Mouse (Mus musculus): ENCODE results near the gene Brdt. TPM values are rescaled to one million over a fixed set of nuclear protein-coding genes. Genes with fewer than 3 reads are reported as not detected.

The Brdt gene
- 1.1 TPM for polyA plus RNA-seq (2014; fragmentation: Illumina TruSeq; extraction: RNeasy Lipid Tissue Mini Kit (QIAGEN cat#74804); ENCODE audit: low replicate concordance)

DNA sequence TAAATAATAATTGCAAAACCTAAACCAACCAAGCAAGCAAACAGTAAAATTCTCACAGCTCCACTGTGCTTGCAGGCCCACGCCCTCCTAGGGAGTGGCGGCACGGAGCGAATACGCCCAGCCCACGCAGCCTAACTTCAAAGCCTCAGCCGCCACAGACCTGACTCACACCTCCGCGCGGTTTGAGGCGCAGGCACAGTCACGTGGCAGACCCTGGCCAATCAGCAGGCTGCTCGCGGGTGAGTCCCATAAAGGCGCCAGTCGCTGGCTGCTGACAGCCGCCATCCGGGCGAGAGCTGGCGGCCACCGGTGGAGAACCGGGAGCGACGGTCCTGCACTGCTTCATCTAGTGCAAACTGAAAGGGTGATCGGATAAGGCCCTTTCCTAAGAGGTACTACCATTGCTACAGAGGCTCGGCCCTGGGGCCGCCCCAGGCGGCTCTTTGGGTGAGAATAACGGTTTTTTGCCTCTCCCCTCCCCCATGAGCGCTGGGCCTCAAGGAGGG lies at the start of gene Brdt:
Gene Brdt, plus strand, starts transcription at position 244 of the 506 bp plus-strand sequence.

DNA sequence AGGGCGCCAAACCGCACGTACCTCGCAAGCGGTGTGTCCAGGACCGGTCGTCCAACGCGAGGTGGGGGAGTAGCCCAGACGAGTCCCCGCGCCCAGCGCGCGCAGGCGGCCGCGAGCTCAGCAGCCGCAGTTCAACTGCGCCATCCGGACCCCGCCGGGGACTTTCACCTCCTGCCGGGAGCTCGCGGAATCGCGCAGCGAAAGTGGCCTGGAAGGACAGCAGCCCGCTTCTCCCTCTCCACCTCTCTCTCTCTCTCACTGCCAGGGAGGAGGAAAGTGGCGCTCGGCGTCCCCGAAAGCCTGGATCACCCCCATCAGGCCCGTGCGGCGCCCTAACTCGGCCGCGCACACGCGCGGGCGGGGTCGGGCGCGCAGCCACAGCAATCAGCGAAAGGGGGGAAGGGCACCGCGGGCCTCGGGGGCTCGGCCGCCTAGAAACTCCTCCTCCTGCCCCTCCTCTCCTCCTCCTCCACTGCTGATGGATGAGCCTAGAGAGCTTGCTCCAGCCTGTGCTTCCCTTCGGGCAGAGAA lies 41.7 kb upstream of the Brdt start, which contains the start of gene Tgfbr3:
Gene Tgfbr3, minus strand, starts transcription at position 396 of the 531 bp plus-strand sequence.

DNA sequence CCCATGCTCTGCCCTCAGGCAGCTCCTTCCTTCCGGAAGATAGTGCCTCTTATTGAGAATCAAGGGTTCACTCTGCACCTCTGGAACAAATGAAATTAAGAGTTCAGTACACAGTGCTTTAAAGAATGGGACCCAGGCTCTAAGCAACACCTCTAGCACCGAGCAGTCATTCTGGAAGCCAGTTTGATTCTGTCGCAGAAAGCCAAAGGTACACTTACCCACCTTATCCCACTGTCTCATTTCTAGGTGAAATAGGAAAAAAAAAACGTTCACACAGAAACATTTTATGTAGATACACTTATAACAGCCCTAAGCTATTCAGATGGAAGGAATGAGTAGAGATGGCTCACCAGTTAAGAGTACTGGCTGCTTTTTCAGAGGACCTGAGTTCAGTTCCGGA lies 71.5 kb downstream of the Brdt start, which contains the start of gene Ephx4:
Gene Ephx4, plus strand, starts transcription at position 301 of the 400 bp plus-strand sequence.

DNA sequence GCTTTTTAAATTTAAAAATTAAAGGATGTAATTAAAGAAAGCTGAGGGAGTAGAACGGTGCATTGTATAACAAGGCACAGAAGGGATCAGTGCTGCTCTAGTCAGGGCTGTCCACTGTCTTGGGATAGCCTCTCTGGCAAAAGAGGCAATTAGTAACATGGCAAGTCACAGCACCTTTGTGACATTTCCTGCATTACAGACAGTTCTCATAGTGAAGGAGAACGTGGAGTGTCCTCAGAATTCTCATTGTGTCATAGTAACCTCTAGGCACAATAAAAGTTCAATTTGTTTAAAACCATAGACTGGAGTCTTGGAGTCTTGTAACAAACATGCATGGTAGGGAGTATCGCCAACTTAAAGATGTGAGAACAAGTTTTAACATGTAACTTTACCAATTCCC lies 100.3 kb downstream of the Brdt start, which contains the start of gene Lpcat2b:
Gene Lpcat2b, plus strand, starts transcription at position 301 of the 400 bp plus-strand sequence.

Other genes with a start within 250 kb of the Brdt start
- 6.8 TPM for gene Tgfbr3, start 41.5 kb upstream of the Brdt start, polyA plus RNA-seq (2014; fragmentation: Illumina TruSeq; extraction: RNeasy Lipid Tissue Mini Kit (QIAGEN cat#74804); ENCODE audit: low replicate concordance)
- 1.2 TPM for gene Ephx4, start 71.6 kb downstream of the Brdt start, polyA plus RNA-seq (2014; fragmentation: Illumina TruSeq; extraction: RNeasy Lipid Tissue Mini Kit (QIAGEN cat#74804); ENCODE audit: low replicate concordance)
- not detected for gene Lpcat2b, start 100.4 kb downstream of the Brdt start, polyA plus RNA-seq (2014; fragmentation: Illumina TruSeq; extraction: RNeasy Lipid Tissue Mini Kit (QIAGEN cat#74804); ENCODE audit: low replicate concordance)
- 7.9 TPM for gene Btbd8, start 106.8 kb downstream of the Brdt start, polyA plus RNA-seq (2014; fragmentation: Illumina TruSeq; extraction: RNeasy Lipid Tissue Mini Kit (QIAGEN cat#74804); ENCODE audit: low replicate concordance)
- not detected for gene Gm42669, start 176.5 kb downstream of the Brdt start, polyA plus RNA-seq (2014; fragmentation: Illumina TruSeq; extraction: RNeasy Lipid Tissue Mini Kit (QIAGEN cat#74804); ENCODE audit: low replicate concordance)
- 0.22 TPM for gene 1700028K03Rik, start 203.6 kb downstream of the Brdt start, polyA plus RNA-seq (2014; fragmentation: Illumina TruSeq; extraction: RNeasy Lipid Tissue Mini Kit (QIAGEN cat#74804); ENCODE audit: low replicate concordance)

Data from small intestine, adult 10 weeks (tissue).